Mouse (Mus musculus) lung, adult 2 months (tissue): ENCODE measurements around the gene Hcls1. TPM values are rescaled to one million over a fixed set of nuclear protein-coding genes. Genes with fewer than 3 reads are reported as not detected.
A peak's percentile ranks its signal among the peaks of the same experiment; 100 is the strongest.

Experiments
- DNase-seq: peaks from one replicate; pipeline ENCODE4 v3.0.0; 2022
- H3K4me1 ChIP-seq: fragments of 200-500 bp; 2 replicates; pipeline ENCODE4 v1.6.1; 2011; ENCODE audit warnings: low read length; ENCODE audit not compliant: control insufficient read depth, insufficient read depth
- H3K4me3 ChIP-seq: fragments of 200-500 bp; replicated peaks from 2 replicates; pipeline ENCODE3; 2011; ENCODE audit warnings: low read depth, mild to moderate bottlenecking, control low read depth, low read length; ENCODE audit errors: extremely low read depth
- CTCF ChIP-seq: fragments of 200-500 bp; IDR thresholded peaks from 2 replicates; pipeline ENCODE4 v1.5.1; 2011; ENCODE audit warnings: mild to moderate bottlenecking, low read length, control low read depth; ENCODE audit not compliant: insufficient read depth
- POLR2A ChIP-seq: fragments of 200-500 bp; IDR thresholded peaks from 2 replicates; pipeline ENCODE4 v1.6.1; 2011; ENCODE audit warnings: low read depth, mild to moderate bottlenecking, control low read depth, low read length, borderline replicate concordance; ENCODE audit errors: extremely low read depth
- WGBS: fragments of 180-500 bp; shearing (Covaris S2); methylation state at CpG from one replicate; pipeline ENCODE4 v1.1.7; 2018; 5-methylcytosine and 5-hydroxymethylcytosine counted together
- polyA plus RNA-seq: library from polyadenylated mRNA; depleted of rRNA; stranded (reverse); fragments of >200 nt; gene quantifications from 2 replicates; pipeline ENCODE4 v1.2.3, GENCODE M21; 2012; rRNA removed

Hcls1 gene
- polyA plus RNA-seq: 17.4 and 26.2 TPM in 2 replicates

DNA sequence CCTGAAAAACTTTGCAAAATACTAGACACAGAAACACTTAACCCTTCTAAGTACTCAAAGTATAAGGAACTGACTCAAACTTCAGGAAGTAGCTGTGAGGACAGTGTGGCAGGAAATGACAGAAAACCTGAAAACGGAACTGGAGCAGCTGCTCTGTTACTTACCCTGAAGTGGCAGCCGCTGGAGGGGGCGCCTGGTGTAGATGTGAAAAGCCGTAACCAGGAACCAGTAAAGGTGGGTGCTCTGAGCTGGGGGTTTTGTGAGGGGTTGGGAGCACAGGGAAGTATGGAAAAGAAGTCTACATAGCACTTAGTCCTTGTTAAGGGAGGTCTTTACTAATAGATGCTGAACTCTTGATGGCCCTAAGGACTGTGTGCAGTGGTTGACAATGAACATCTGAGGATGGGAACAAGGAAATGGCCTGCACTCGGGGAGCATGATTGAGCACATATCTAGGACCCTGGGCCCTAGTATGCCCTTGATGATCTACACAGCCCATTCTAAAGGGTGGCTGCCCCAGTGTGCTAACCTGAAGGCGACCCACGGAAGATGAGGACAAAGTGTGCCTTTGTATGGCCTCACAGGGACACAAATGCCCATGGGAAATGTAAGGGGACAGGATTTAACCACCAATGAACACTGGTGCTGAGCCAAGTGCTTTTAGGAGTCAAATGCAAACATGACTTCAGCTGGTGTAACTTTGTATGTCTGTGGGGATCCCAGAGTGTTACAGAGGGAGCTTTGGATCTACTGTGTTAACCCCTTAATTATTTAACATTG lies at the start of gene Hcls1:
Hcls1 (plus strand) TSS at position 143 of the 780 bp plus-strand sequence.
- 42% methylated on average over 7 of the region's 7 CpGs for WGBS
- peak within 1 kb of the TSS; percentile 35 for H3K4me3 ChIP-seq
- H3K4me1 ChIP-seq: no peaks in the 10 kb centered on the region
- DNase-seq: no peak
- no peak for TF ChIP-seq CTCF
- TF ChIP-seq POLR2A: no peak

DNA sequence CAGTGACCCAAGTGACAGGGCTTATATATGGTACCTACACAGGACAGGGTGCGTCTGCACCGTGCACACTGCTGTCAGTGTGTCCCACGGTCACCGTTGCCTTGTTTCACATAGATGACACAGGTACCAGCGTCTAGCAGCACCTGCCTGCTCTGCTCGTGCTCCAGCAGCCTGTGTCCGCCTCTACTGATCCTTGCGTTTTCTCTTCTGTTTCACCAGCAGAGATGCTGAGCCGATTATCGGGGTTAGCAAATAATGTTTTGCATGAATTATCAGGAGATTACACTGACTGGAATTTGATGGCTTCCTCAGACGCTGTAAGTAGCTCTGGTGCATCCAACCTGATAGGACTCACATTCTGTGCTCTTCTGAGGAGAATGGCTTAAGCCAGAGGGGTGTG lies 48.9 kb upstream of the Hcls1 start:
- H3K4me1 ChIP-seq: no peaks in the 10 kb centered on the region
- TF ChIP-seq CTCF: no peak
- no peak for TF ChIP-seq POLR2A
- H3K4me3 ChIP-seq: no peak overlapping the region
- DNase-seq: no peak
- 93% methylated on average over 11 of the region's 11 CpGs for WGBS

DNA sequence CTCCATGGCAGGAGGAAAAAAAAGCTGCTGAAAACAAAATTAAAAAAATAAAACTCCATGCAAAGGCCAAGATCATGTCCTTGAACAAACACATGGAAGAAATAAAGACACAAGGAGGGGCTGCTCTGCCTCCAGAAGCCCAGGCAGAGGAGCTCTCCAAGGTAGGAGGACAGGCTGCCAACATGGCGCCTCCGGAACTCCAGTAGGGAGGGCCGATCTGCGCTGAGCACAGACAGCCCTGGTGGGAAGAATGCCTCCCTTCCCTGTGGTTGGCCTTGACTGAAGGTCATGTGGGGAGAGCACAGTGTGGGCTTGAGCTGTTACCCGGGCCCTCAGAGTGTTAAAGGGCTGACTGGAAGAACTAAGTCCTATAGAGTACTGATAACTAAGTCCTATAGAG lies 47.2 kb upstream of the Hcls1 start:
- TF ChIP-seq CTCF: no peak
- no peak for TF ChIP-seq POLR2A
- Histone ChIP-seq H3K4me3 (no peak overlapping the region), H3K4me1 (no peaks in the 10 kb centered on the region)
- no peak for DNase-seq
- WGBS: 84% methylated on average over 5 of the region's 5 CpGs

DNA sequence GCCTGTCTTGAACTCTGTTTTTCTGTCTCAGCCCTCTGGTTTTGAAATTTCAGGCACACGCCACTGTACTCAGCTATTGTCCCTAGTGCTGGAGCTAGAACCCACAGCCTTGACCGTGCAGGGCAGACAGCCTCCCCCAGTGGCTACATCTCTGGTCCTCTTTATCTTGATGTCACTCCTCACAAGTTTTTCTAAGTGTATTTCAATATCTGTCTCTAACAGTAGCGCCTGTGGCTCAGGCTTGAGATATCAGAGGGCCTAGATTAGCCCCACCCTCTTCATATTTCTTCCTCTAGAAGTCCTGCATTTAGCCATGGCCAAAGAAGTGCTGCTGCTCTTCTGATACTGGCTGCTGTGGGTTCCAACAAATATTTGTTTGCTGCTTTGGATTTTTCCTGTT lies 44.2 kb upstream of the Hcls1 start:
- TF ChIP-seq POLR2A (no peak), CTCF (no peak)
- WGBS: 88% methylated on average over 3 of the region's 3 CpGs
- Histone ChIP-seq H3K4me1 (no peaks in the 10 kb centered on the region), H3K4me3 (no peak overlapping the region)
- no peak for DNase-seq

DNA sequence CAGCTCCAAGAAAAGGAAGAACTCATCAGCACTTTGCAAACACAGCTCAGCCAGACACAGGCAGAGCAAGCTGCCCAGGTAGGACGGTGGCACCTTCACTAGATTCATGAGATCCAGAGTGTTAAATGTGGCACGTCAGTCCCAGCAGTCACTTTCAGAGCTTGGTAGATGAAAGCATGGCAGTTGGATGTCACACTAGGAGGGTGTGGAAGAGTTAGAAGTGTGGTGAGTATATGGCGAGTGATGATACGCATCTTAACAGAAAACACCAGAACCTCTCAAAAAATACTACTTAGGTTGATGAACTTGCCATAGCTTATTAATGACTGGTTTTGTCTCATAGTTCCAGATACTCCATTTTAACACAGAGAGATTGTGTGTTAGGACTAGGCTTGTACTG lies 43.4 kb upstream of the Hcls1 start:
- DNase-seq: no peak
- Histone ChIP-seq H3K4me3 (no peak overlapping the region), H3K4me1 (no peaks in the 10 kb centered on the region)
- no peak for TF ChIP-seq CTCF
- no peak for TF ChIP-seq POLR2A
- WGBS: 93% methylated on average over 4 of the region's 4 CpGs

DNA sequence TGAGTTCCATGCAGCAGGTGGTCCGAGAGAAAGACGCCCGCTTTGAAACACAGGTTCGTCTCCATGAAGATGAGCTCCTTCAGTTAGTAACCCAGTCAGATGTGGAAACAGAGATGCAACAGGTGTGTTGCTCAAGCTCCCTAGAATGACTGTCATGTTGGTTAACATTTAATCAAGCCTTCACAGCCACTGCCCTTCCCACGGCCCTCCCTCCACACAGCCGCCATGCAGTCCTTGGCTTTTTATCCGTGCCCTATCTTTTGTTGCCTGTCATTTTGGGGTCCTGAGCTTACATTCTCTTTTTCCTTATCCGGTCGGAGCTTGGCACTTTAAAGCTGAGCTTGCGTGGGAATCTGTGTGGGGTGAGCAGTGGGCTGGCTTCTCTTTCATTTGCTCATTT lies 41.5 kb upstream of the Hcls1 start:
- 92% methylated on average over 10 of the region's 10 CpGs for WGBS
- Histone ChIP-seq H3K4me1 (no peaks in the 10 kb centered on the region), H3K4me3 (no peak overlapping the region)
- DNase-seq: no peak
- TF ChIP-seq CTCF: no peak

DNA sequence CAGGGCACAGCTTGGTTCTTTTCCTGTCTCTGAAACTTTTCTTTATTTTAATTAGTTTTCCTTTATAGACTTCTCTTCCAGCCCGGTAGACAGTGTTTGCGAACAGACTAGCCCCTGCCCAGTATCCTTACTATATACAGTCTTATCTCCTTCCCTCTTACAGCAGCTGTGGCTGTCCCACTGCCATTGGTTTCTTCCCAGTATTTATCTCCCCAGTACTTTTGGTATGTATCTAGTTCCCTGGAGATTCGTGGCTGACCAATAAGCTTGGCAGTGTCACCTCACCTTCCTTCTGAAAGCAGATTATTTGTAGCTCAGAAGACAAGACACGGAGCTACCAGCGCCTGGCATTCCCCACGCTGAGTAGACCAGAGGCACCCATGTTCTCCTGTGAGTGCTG lies 38.1 kb upstream of the Hcls1 start:
- no peak overlapping the region for H3K4me3 ChIP-seq
- 93% methylated on average over 6 of the region's 6 CpGs for WGBS
- no peak for DNase-seq
- H3K4me1 ChIP-seq: no peaks in the 10 kb centered on the region
- TF ChIP-seq CTCF: no peak
- TF ChIP-seq POLR2A: no peak

DNA sequence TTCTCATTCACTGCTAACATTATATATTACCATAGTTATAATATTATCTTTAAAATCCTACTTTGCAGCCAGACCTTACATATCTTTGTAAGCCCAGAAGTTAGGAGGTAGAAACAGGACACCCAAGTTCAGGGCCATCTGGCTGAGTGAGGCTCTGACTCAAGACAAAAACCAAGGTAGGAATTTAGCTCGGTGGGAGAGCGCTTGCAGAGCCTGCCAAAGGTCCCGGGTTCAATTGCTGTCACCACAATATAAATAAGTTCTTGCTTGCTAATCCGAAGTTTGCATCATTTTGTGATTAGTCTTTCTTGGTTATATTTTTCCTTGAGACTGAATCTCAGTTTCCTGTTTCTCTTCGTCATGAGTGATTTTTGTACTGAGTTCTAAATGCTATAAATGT lies 31.6 kb upstream of the Hcls1 start:
- 86% methylated on average over 5 of the region's 5 CpGs for WGBS
- no peaks in the 10 kb centered on the region for H3K4me1 ChIP-seq
- no peak for DNase-seq
- no peak for TF ChIP-seq CTCF
- TF ChIP-seq POLR2A: no peak
- H3K4me3 ChIP-seq: no peak overlapping the region

DNA sequence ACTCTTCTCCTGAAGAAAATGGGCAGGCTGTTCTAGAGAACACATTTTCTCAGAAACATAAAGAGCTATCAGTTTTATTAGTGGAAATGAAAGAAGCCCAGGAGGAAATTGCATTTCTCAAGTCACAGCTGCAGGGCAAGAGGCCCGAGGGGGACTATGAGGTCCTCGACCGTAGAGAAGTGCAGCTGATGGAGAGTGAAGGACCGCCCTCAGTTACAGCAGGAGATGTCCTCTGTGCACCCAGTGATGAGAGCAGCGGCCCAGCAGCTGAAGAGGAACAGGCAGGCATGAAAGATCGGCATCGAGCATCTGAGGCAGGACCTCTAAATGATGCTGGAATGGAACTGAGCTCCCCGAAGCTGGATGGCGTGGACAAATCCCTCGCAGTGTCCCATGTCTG lies 22.9 kb upstream of the Hcls1 start:
- no peaks in the 10 kb centered on the region for H3K4me1 ChIP-seq
- WGBS: 80% methylated on average over 10 of the region's 10 CpGs
- no peak overlapping the region for H3K4me3 ChIP-seq
- no peak for DNase-seq
- no peak for TF ChIP-seq CTCF
- no peak for TF ChIP-seq POLR2A

DNA sequence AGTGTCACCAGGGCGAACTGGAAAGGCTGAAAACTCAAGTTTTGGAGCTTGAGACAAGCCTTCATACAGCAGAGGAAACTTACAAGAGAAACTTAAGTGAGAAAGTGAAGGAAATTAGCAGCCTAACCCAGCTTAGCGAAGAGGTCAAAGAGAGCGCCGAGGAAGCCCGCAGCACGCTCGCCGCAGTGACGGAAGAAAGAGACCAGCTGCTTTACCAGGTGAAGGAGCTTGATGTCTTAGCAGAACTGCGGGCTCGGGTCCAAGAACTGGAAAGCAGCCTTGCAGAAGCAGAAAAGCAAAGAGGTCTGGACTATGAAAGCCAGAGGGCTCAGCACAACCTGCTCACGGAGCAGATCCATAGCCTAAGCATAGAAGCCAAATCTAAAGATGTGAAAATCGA lies 22.5 kb upstream of the Hcls1 start:
- 80% methylated on average over 13 of the region's 13 CpGs for WGBS
- Histone ChIP-seq H3K4me3 (no peak overlapping the region), H3K4me1 (no peaks in the 10 kb centered on the region)
- DNase-seq: no peak
- no peak for TF ChIP-seq POLR2A
- no peak for TF ChIP-seq CTCF
